Mouse (Mus musculus) olfactory bulb, adult 2 months (tissue): ENCODE measurements around the gene Lnx2.

Source experiments
- CTCF ChIP-seq: fragments of 200-500 bp; IDR thresholded peaks from 2 replicates; pipeline ENCODE4 v1.5.1; 2012; ENCODE audit warnings: low read depth, mild to moderate bottlenecking, low read length, moderate library complexity; ENCODE audit not compliant: insufficient read depth
- POLR2A ChIP-seq: fragments of 200-500 bp; IDR thresholded peaks from 2 replicates; pipeline ENCODE4 v1.6.1; 2012; ENCODE audit warnings: mild to moderate bottlenecking, low read depth, low read length, moderate library complexity; ENCODE audit not compliant: insufficient read depth

DNA sequence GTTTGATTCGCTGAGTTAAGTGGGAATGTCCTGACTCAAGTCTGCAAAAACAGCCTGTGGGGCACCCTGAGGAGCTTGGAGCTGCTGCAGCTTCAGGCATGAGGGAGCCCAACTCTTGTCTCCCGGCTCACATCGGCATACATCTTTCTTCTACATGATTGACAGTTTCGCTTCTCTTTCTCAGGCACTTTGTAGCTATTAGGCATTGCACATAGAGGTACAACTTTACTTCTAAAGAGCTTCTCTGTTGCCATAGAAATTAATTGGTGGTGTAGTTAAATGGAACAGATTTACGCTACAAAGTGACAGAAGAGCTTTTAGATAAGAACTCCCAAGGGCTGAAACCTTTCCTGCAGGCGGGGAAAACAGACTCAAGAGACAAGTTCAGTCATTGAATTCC, 62.5 kb downstream of the Lnx2 start:
- no peak for TF ChIP-seq CTCF
- no peak for TF ChIP-seq POLR2A
